Mouse (Mus musculus) lung, postnatal 0 days (tissue): ENCODE measurements at regions not wholly inside any gene's neighbourhood (a gene's known extent, or its start where the extent isn't known, plus 50 kb on each side); places are given as distances from the start of the nearest gene placed in this dataset.
A peak's percentile ranks its signal among the peaks of the same experiment; 100 is the strongest.

Experiments used
- ATAC-seq: fragments of 200-750 bp; cut with Nextera tagmentation; 2 replicates; pipeline ENCODE4 v1.8.0; 2017; ENCODE audit warnings: moderate library complexity
- DNase-seq: peaks from one replicate; pipeline ENCODE4 v3.0.0-alpha.2; 2016; ENCODE audit warnings: low spot score
- H3K27ac ChIP-seq: fragments of 300-500 bp; sonication (generic); 2 replicates; pipeline ENCODE4 v1.5.1; 2014; ENCODE audit warnings: antibody characterized with exemption, mild to moderate bottlenecking, low read length, mixed read lengths
- H3K27me3 ChIP-seq: fragments of 300-500 bp; sonication (generic); replicated peaks from 2 replicates; pipeline ENCODE4 v1.6.1; 2014; ENCODE audit warnings: low read length, mixed read lengths; ENCODE audit not compliant: insufficient read depth
- H3K36me3 ChIP-seq: fragments of 300-500 bp; sonication (generic); 2 replicates; pipeline ENCODE4 v1.6.1; 2014; ENCODE audit warnings: low read length, mixed read lengths; ENCODE audit not compliant: insufficient read depth
- H3K4me1 ChIP-seq: fragments of 300-500 bp; sonication (generic); 2 replicates; pipeline ENCODE4 v1.6.1; 2014; ENCODE audit warnings: antibody characterized with exemption, low read depth, low read length, mixed read lengths; ENCODE audit not compliant: insufficient read depth
- H3K4me2 ChIP-seq: fragments of 300-500 bp; sonication (generic); replicated peaks from 2 replicates; pipeline ENCODE4 v1.6.1; 2014; ENCODE audit warnings: low read depth, mild to moderate bottlenecking, low read length, moderate library complexity, mixed read lengths
- H3K4me3 ChIP-seq: fragments of 300-500 bp; sonication (generic); 2 replicates; pipeline ENCODE4 v1.5.1; 2014; ENCODE audit warnings: low read depth, low read length
- H3K9ac ChIP-seq: fragments of 300-500 bp; sonication (generic); replicated peaks from 2 replicates; pipeline ENCODE4 v1.6.1; 2014; ENCODE audit warnings: low read depth, mild to moderate bottlenecking
- H3K9me3 ChIP-seq: fragments of 300-500 bp; sonication (generic); 2 replicates; pipeline ENCODE4 v1.6.1; 2016; ENCODE audit warnings: low read length, mixed read lengths
- CTCF ChIP-seq: IDR thresholded peaks from 2 replicates; pipeline ENCODE4 v1.5.1; 2016; ENCODE audit warnings: antibody characterized with exemption, mild to moderate bottlenecking
- EP300 ChIP-seq: IDR thresholded peaks from 2 replicates; pipeline ENCODE4 v1.6.1; 2016; ENCODE audit warnings: antibody characterized with exemption, mild to moderate bottlenecking, control low read depth
- WGBS: fragments of 180-500 bp; shearing (Covaris S2); extraction: QIAGEN DNeasy Blood & Tissue Kit; methylation state at CpG from one replicate; pipeline ENCODE4 v1.1.7; 2014; 5-methylcytosine and 5-hydroxymethylcytosine counted together

- Histone ChIP-seq H3K4me1 (no peaks in the 10 kb centered on the region), H3K4me3 (no peak overlapping the region), H3K27ac (no peak overlapping the region), H3K9me3 (no peaks in the 10 kb centered on the region), H3K9ac (no peak overlapping the region), H3K36me3 (no peaks in the 10 kb centered on the region), H3K4me2 (no peak overlapping the region), H3K27me3 (no peaks in the 10 kb centered on the region)
- DNase-seq (no peak), ATAC-seq (no peak)
- TF ChIP-seq EP300 = no peak
- TF ChIP-seq CTCF = no peak
- 85% methylated on average over 1 of the region's 1 CpGs for WGBS
Measured at GRCm38 (mm10) chr10:66891811-66892210, 204.1 kb upstream of the Jmjd1c start.

DNA sequence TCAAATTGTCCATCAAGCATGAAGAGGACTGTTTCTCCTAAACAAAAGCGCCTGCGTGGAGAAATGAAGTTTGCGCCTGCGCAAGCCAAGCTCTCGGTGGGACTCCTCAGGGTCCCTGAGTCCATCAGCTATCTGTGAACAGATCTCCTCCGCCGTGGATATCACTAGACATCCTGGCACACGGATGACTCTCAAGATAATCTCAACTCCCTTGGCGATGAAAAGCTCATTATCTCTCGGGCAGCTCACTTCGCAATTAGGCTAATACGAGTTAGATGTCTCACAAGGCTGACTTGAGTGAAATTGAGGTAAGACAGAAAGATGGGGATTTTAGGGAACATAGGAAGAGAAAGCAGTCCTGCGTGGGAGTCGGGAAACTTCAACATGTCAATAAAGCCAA lies 202.1 kb upstream of the Jmjd1c start:
- H3K4me3 ChIP-seq = no peak overlapping the region
- H3K9me3 ChIP-seq = no peaks in the 10 kb centered on the region
- no peak overlapping the region for H3K9ac ChIP-seq
- H3K27me3 ChIP-seq = no peaks in the 10 kb centered on the region
- 80% methylated on average over 14 of the region's 14 CpGs for WGBS
- H3K4me1 ChIP-seq = no peaks in the 10 kb centered on the region
- no peak overlapping the region for H3K4me2 ChIP-seq
- TF ChIP-seq CTCF = no peak
- H3K27ac ChIP-seq = no peak overlapping the region
- DNase-seq = no peak
- ATAC-seq = no peak
- no peaks in the 10 kb centered on the region for H3K36me3 ChIP-seq

GRCm38 (mm10) chr10:66896698-66897622 lies 199.0 kb upstream of the Jmjd1c start:
- no peak overlapping the region for H3K4me2 ChIP-seq
- 45% methylated on average over 11 of the region's 11 CpGs for WGBS
- H3K4me1 ChIP-seq = 0 out of 2 replicates have a peak, but pooled peaks cover 3% of the 10 kb centered on the region
- no peak overlapping the region for H3K9ac ChIP-seq
- H3K9me3 ChIP-seq = no peaks in the 10 kb centered on the region
- ATAC-seq (no peak), DNase-seq (no peak)
- TF ChIP-seq EP300 = no peak
- TF ChIP-seq CTCF = no peak
- H3K27ac ChIP-seq = no peak overlapping the region
- no peaks in the 10 kb centered on the region for H3K36me3 ChIP-seq
- no peak overlapping the region for H3K4me3 ChIP-seq
- no peaks in the 10 kb centered on the region for H3K27me3 ChIP-seq

DNA sequence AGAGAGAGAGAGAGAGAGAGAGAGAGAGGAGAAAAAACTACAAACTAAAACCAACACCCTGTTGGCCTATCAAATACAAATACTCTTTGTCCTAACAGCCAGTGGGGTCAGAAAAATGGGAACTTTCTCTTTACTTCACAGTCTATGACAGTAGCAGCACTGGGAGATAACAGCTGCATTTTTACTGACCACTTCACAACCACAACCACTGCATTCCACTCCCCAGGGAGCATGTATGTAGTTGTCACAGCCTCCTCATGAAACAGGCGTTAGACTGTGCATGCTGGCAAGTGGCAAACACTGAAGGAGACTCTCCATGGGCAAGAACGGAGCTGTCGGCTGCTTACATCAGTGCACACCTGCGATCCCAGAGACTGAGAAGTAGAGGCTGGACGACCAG lies 196.2 kb upstream of the Jmjd1c start:
- Histone ChIP-seq H3K4me2 (no peak overlapping the region), H3K4me1 (0 out of 2 replicates have a peak, but pooled peaks cover 3% of the 10 kb centered on the region), H3K9me3 (no peaks in the 10 kb centered on the region), H3K4me3 (no peak overlapping the region), H3K36me3 (no peaks in the 10 kb centered on the region), H3K27me3 (no peaks in the 10 kb centered on the region), H3K9ac (no peak overlapping the region), H3K27ac (no peak overlapping the region)
- ATAC-seq = no peak
- WGBS = 77% methylated on average over 5 of the region's 5 CpGs
- no peak for DNase-seq
- TF ChIP-seq EP300 = no peak
- no peak for TF ChIP-seq CTCF

DNA sequence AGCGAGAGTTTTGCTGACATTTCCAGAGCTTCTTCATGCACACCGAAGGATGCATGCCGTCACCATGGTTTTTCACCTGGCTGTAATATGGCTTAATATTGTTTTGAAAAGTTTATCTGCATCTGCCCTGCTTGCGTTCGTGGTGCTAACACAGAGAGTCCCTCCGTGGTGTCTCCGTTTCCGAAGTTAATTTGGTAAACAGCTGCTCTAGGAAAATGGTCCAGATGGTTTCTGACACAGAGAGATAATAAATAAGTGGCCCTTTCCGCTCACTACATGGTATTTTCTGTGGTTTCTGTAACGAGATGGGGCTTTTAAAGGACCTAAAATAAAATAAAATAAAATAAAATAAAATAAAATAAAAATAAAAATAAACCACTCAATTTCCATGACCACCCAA lies 195.1 kb upstream of the Jmjd1c start:
- H3K4me3 ChIP-seq = no peak overlapping the region
- H3K9ac ChIP-seq = no peak overlapping the region
- 0 out of 2 replicates have a peak, but pooled peaks cover 3% of the 10 kb centered on the region for H3K4me1 ChIP-seq
- no peak for DNase-seq
- no peaks in the 10 kb centered on the region for H3K36me3 ChIP-seq
- H3K9me3 ChIP-seq = no peaks in the 10 kb centered on the region
- TF ChIP-seq CTCF = no peak
- no peak for TF ChIP-seq EP300
- 65% methylated on average over 10 of the region's 10 CpGs for whole genome bisulfite sequencing
- H3K27me3 ChIP-seq = no peaks in the 10 kb centered on the region
- ATAC-seq = no peak
- no peak overlapping the region for H3K27ac ChIP-seq
- no peak overlapping the region for H3K4me2 ChIP-seq

- TF ChIP-seq CTCF = no peak
- no peak for TF ChIP-seq EP300
- H3K27me3 ChIP-seq = no peaks in the 10 kb centered on the region
- H3K9me3 ChIP-seq = no peaks in the 10 kb centered on the region
- H3K9ac ChIP-seq = no peak overlapping the region
- DNase-seq = no peak
- 0 out of 2 replicates have a peak, but pooled peaks cover 3% of the 10 kb centered on the region for H3K4me1 ChIP-seq
- ATAC-seq = no peak
- no peak overlapping the region for H3K27ac ChIP-seq
- H3K36me3 ChIP-seq = no peaks in the 10 kb centered on the region
- 10% methylated on average over 9 of the region's 9 CpGs for WGBS
- H3K4me2 ChIP-seq = peak overlapping the region; percentile 35
- H3K4me3 ChIP-seq = no peak overlapping the region
Measured at GRCm38 (mm10) chr10:66901873-66902272, 194.1 kb upstream of the Jmjd1c start.
